Mouse (Mus musculus) midbrain, embryonic 14.5 days (tissue): ENCODE results near the gene Pigk. TPM values are rescaled to one million over a fixed set of nuclear protein-coding genes. Genes with fewer than 3 reads are reported as not detected.
"Not testable (repeated sequence)": the region's sequence is repeated elsewhere in the genome, so short reads cannot be mapped to it uniquely, and the experiment has no call there.

Source experiments
- ATAC-seq: fragments of 200-750 bp; cut with Nextera tagmentation; 2 replicates; pipeline ENCODE4 v1.8.0; 2017; ENCODE audit warnings: moderate number of reproducible peaks, moderate library complexity; ENCODE audit not compliant: low FRiP score, low TSS enrichment
- DNase-seq: peaks from one replicate; pipeline ENCODE4 v3.0.0-alpha.2; 2015
- H3K27ac ChIP-seq: fragments of 300-500 bp; sonication (generic); replicated peaks from 2 replicates; pipeline ENCODE4 v1.5.1; 2014; ENCODE audit warnings: mild to moderate bottlenecking, low read depth, low read length, moderate library complexity
- H3K27me3 ChIP-seq: fragments of 300-500 bp; sonication (generic); 2 replicates; pipeline ENCODE4 v1.6.1; 2014; ENCODE audit warnings: low read length, control low read depth, mixed read lengths; ENCODE audit not compliant: control insufficient read depth, insufficient read depth
- H3K36me3 ChIP-seq: fragments of 300-500 bp; sonication (generic); 2 replicates; pipeline ENCODE4 v1.6.1; 2014; ENCODE audit warnings: low read length, control low read depth; ENCODE audit not compliant: control insufficient read depth, insufficient read depth
- H3K4me1 ChIP-seq: fragments of 300-500 bp; sonication (generic); 2 replicates; pipeline ENCODE4 v1.6.1; 2014; ENCODE audit warnings: mild to moderate bottlenecking, antibody characterized with exemption, low read length, control low read depth; ENCODE audit not compliant: control insufficient read depth, insufficient read depth
- H3K4me2 ChIP-seq: fragments of 300-500 bp; sonication (generic); 2 replicates; pipeline ENCODE4 v1.6.1; 2014; ENCODE audit warnings: mild to moderate bottlenecking, low read length, moderate library complexity
- H3K4me3 ChIP-seq: fragments of 300-500 bp; sonication (generic); replicated peaks from 2 replicates; pipeline ENCODE4 v1.5.1; 2014; ENCODE audit warnings: low read depth, low read length
- H3K9ac ChIP-seq: fragments of 300-500 bp; sonication (generic); replicated peaks from 2 replicates; pipeline ENCODE4 v1.6.1; 2014; ENCODE audit warnings: mild to moderate bottlenecking, low read length, moderate library complexity
- H3K9me3 ChIP-seq: fragments of 300-500 bp; sonication (generic); 2 replicates; pipeline ENCODE4 v1.6.1; 2016; ENCODE audit warnings: low read length, control low read depth, mixed read lengths; ENCODE audit not compliant: control insufficient read depth
- WGBS: fragments of 180-500 bp; shearing (Covaris S2); extraction: QIAGEN DNeasy Blood & Tissue Kit; methylation state at CpG from one replicate; pipeline ENCODE4 v1.1.7; 2014; 5-methylcytosine and 5-hydroxymethylcytosine counted together
- polyA plus RNA-seq: library from polyadenylated mRNA; unstranded; fragments of >200 nt; fragmentation: Nextera tagmentation; extraction: Ambion mirVana; gene quantifications from 2 replicates; pipeline ENCODE4 v1.2.1, GENCODE M21; 2014

Pigk gene
- polyA plus RNA-seq, 1 experiment from 2014 or later: 50.6 TPM

DNA sequence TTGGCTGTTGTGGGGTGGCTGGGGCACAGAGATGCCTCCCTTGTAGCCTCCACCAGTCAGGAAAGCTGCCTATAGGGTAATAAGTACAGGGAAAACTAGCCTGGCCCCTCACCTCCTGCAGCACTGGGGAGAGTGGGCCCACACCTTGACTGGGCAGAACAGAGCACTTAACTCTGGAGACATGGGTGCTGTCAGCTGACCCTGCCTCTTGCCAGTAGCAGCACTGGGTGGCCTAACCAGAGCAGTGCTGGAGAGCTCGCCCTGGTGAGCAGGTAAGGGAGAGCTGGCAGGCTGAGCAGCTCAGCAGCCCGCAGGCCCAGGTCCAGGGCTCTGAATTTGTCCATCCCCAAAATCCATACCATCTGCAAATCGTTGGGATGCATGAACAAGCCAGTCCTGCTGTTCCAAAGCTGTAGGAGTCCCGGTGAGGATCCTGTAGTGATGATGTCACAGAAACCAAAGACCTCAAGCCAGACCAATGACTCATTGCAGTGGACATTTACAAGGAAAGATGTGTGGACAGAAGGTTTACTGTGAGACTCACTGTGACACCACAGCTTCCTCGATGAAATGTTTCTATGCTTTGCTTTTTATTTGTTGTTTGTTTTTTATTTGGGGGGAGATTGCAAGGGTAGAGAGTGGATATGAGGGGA, 74.5 kb downstream of the Pigk start:
- WGBS: 89% methylated on average over 5 of the region's 5 CpGs
- H3K4me2 ChIP-seq, DNase-seq, H3K4me3 ChIP-seq, H3K27me3 ChIP-seq, H3K27ac ChIP-seq, H3K9me3 ChIP-seq, H3K4me1 ChIP-seq, H3K36me3 ChIP-seq, ATAC-seq, H3K9ac ChIP-seq: not testable (repeated sequence)

DNA sequence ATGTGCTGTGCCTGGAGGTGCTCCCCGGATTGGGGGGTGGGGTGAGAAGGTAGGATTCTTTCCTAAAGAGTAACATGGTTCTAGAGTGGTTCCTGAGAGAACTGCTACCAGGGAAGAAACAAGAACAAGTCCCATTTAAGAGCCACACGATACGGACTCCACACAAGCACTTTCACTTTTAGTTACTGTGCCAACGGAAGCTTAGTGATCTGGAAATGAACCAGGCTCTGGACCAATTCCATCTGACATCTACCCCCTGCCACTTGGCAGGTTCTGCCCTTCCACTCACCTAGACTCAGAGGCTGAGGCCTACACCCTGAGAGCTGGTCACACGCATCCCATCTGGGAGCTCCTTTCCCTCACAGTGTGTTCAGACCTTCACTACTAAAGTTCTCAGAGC, 78.7 kb downstream of the Pigk start:
- DNase-seq (no peak), ATAC-seq (no peak)
- Histone ChIP-seq H3K27me3 (no peaks in the 10 kb centered on the region), H3K4me3 (no peak overlapping the region), H3K27ac (no peak overlapping the region), H3K9me3 (no peaks in the 10 kb centered on the region; the same call in 1 of the 2 replicates), H3K4me2 (no peak overlapping the region), H3K4me1 (no peaks in the 10 kb centered on the region), H3K9ac (no peak overlapping the region), H3K36me3 (peaks cover 4% of the 10 kb centered on the region; the same call in 1 of the 2 replicates)
- 94% methylated on average over 5 of the region's 5 CpGs for WGBS

DNA sequence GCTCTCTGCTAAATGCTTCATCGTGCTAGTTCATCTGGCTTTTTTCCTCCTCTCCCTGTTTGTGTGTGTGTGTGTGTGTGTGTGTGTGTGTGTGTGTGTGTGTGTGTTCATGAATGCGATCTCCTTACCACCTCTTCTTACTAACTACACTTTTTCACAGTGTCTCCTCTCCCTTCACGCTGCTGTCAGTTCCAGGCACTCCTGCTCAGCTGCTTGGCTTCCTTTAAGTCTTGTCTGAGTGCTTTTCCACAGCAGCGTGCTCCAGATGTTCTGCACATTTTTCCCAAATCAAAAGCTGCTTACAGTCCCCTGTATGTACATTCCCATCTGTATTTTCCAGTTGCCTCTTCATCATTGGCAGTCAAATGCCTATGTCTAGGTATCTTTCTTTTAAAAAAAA, 79.1 kb downstream of the Pigk start:
- H3K4me2 ChIP-seq: no peak overlapping the region
- 91% methylated on average over 4 of the region's 4 CpGs for WGBS
- H3K27ac ChIP-seq: no peak overlapping the region
- H3K9ac ChIP-seq: no peak overlapping the region
- ATAC-seq (no peak), DNase-seq (no peak)
- 0 out of 2 replicates have a peak, but pooled peaks cover under 1% of the 10 kb centered on the region for H3K36me3 ChIP-seq
- H3K27me3 ChIP-seq: no peaks in the 10 kb centered on the region
- no peak overlapping the region for H3K4me3 ChIP-seq
- H3K4me1 ChIP-seq: no peaks in the 10 kb centered on the region
- H3K9me3 ChIP-seq: no peaks in the 10 kb centered on the region; the same call in 1 of the 2 replicates

DNA sequence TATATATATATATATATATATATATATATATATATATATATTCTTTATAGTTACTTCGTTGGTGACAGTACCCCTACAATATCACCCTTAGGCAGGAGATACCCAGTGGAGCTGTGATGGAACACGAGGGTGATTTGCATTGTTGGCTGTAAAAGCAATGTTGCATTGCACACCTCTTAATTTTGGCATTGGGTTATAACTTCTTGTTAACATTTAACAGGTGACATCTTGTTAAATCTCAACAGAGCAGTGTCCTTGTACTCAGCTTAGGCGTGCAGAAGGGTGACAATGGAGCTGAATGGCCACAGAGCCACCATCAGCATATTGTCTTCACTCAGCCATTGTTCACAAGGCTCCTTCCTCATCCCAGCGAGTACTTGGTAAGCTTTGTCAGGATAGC, 82.3 kb downstream of the Pigk start:
- no peak overlapping the region for H3K27ac ChIP-seq
- H3K9me3 ChIP-seq: no peaks in the 10 kb centered on the region; the same call in 1 of the 2 replicates
- 80% methylated on average over 4 of the region's 4 CpGs for WGBS
- no peak overlapping the region for H3K4me3 ChIP-seq
- no peak overlapping the region for H3K4me2 ChIP-seq
- ATAC-seq: no peak
- no peak overlapping the region for H3K9ac ChIP-seq
- no peaks in the 10 kb centered on the region for H3K36me3 ChIP-seq
- no peak for DNase-seq
- no peaks in the 10 kb centered on the region for H3K4me1 ChIP-seq
- H3K27me3 ChIP-seq: no peaks in the 10 kb centered on the region

- no peak for ATAC-seq
- WGBS: 21% methylated on average over 2 of the region's 2 CpGs
- no peak overlapping the region for H3K9ac ChIP-seq
Measured at GRCm38 (mm10) chr3:152797354-152797753, 83.5 kb downstream of the Pigk start.

DNA sequence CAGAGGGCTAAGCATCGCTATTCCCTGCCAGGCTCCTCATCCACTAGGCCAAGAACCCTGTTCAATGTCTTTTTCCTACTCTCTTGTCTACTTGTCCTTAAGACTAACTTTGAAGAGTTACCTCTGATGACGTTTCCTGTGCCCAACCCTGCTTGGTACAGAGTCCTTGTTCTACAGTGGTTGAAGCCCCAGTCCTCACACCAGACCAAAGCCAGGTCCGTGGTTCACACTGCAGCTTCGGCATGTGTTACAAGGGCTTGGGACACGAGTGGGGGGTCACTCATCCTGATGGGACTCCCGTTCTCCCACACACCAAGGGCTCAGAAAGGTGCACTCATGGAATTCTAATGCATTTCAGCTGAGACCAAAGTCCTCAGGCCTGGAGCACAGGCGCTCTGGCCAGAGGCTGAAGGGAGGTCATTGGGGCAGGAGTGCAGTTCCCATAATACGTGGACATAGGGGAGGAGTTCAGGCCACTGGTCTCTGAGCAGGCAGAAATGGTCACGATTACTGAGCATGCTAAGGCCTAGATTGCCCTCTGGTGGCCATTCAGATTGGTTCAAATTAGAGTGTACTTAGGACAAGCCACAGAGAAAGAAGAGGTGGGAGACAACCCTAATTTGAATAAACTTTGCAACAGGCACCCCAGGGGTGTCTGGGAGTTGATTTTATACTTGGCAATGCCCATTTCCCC, 86.0 kb downstream of the Pigk start:
- no peak overlapping the region for H3K27ac ChIP-seq
- 82% methylated on average over 9 of the region's 9 CpGs for WGBS
- H3K9me3 ChIP-seq: no peaks in the 10 kb centered on the region
- no peak overlapping the region for H3K4me2 ChIP-seq
- no peaks in the 10 kb centered on the region for H3K4me1 ChIP-seq
- no peak overlapping the region for H3K9ac ChIP-seq
- no peaks in the 10 kb centered on the region for H3K36me3 ChIP-seq
- ATAC-seq: no peak
- H3K27me3 ChIP-seq: no peaks in the 10 kb centered on the region
- peak; percentile 40 for DNase-seq
- no peak overlapping the region for H3K4me3 ChIP-seq

More at GRCm38 (mm10) chr3:152797354-152797753, 83.5 kb downstream of the Pigk start:
- Histone ChIP-seq H3K36me3 (no peaks in the 10 kb centered on the region), H3K9me3 (no peaks in the 10 kb centered on the region; the same call in 1 of the 2 replicates), H3K27ac (no peak overlapping the region), H3K4me1 (no peaks in the 10 kb centered on the region), H3K27me3 (no peaks in the 10 kb centered on the region), H3K4me3 (no peak overlapping the region), H3K4me2 (no peak overlapping the region)
- peak; percentile 41 for DNase-seq

DNA sequence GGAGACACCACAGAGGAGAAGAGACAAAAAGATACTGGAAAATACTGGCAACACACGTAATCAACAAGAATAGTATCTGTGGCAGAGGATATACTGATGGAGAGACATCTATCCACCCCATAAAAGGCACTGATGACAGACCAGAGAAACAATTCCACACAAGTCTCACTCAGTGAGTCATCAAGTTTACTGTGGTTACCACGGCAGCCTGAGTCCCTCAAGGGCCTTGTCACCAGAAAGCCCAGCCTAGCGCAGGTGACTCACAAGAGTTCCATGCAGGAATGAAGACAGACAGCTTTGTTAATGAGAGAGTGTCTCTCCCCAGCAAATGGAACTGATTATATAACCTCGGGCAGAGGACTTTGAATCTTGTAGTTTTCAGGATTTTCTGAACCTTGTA, 100.0 kb downstream of the Pigk start:
- H3K9ac ChIP-seq: no peak overlapping the region
- no peaks in the 10 kb centered on the region for H3K4me1 ChIP-seq
- WGBS: 78% methylated on average over 4 of the region's 4 CpGs
- DNase-seq (no peak), ATAC-seq (no peak)
- H3K27ac ChIP-seq: no peak overlapping the region
- H3K36me3 ChIP-seq: no peaks in the 10 kb centered on the region
- no peak overlapping the region for H3K4me2 ChIP-seq
- no peaks in the 10 kb centered on the region for H3K9me3 ChIP-seq
- no peak overlapping the region for H3K4me3 ChIP-seq
- H3K27me3 ChIP-seq: no peaks in the 10 kb centered on the region

- H3K4me2 ChIP-seq: no peak overlapping the region
- no peak overlapping the region for H3K9ac ChIP-seq
- H3K4me1 ChIP-seq: no peaks in the 10 kb centered on the region
- no peaks in the 10 kb centered on the region for H3K36me3 ChIP-seq
- H3K4me3 ChIP-seq: no peak overlapping the region
- WGBS: 92% methylated on average over 5 of the region's 5 CpGs
- ATAC-seq (no peak), DNase-seq (no peak)
- no peaks in the 10 kb centered on the region for H3K9me3 ChIP-seq
- H3K27me3 ChIP-seq: no peaks in the 10 kb centered on the region
- no peak overlapping the region for H3K27ac ChIP-seq
Measured at GRCm38 (mm10) chr3:152815110-152815509, 101.2 kb downstream of the Pigk start.

- no peak overlapping the region for H3K4me3 ChIP-seq
- no peaks in the 10 kb centered on the region for H3K4me1 ChIP-seq
- H3K9ac ChIP-seq: no peak overlapping the region
- no peak for ATAC-seq
- no peaks in the 10 kb centered on the region for H3K36me3 ChIP-seq
- no peak overlapping the region for H3K4me2 ChIP-seq
- H3K9me3 ChIP-seq: no peaks in the 10 kb centered on the region
- 79% methylated on average over 3 of the region's 3 CpGs for WGBS
- no peak for DNase-seq
- no peaks in the 10 kb centered on the region for H3K27me3 ChIP-seq
- no peak overlapping the region for H3K27ac ChIP-seq
Measured at GRCm38 (mm10) chr3:152820406-152820805, 106.5 kb downstream of the Pigk start.
